ENCODE assay signal across 8 mouse cellular contexts in the genomic region with DNA sequence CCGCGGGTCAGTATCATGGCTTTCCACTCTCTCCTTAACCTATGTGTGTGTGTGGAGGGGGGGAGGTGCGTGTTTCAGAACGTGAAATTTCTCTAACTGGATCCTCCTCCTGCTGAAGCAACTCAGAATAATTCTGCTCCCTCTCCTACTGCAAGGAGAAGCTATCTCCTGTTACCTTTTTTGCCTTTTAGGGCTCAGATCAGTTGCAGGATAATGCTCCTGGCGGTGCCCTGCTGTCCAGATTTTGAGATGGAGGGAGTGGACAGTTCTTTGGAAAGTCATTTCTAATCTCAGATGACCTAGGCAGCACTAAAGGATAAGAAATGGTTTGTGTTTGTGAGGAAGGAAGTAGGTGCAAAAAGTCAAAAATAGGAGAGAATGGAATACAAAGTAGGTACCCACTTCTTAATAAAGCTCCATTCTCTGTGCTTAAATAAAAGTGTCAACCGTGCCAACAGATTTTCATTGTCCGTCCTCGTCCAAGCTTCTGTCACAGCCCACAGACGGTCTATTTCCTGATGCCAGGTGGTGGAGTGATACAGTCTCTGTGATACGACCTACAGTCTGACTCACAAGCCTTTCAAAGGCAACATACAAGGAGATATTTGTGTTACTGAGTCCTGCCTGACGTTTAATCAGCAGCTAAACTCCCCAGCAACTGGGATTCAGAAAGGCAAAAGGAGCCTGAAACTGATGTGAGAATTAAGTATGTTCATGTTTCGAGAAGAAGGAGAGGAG. TPM values are rescaled to one million over a fixed set of nuclear protein-coding genes. Genes with fewer than 3 reads are reported as not detected.
DNase-seq lines count a peak whose midpoint lies in the region; ATAC-seq and TF ChIP-seq lines count a peak whose summit lies in the region.

No protein-coding gene starts in this region.

- peak overlapping the region; percentile 61 for H3K4me3 ChIP-seq in limb, embryonic 14.5 days (replicated peaks; ENCODE audit: low read length)
- peak overlapping the region; percentile 48 for H3K4me3 ChIP-seq in stomach, postnatal 0 days (ENCODE audit: low read depth, low read length)

- no peaks in the 10 kb centered on the region for H3K9me3 ChIP-seq in limb, embryonic 14.5 days (ENCODE audit: control insufficient read depth, low read length)
- no peaks in the 10 kb centered on the region for H3K9me3 ChIP-seq in stomach, postnatal 0 days (ENCODE audit: control insufficient read depth, low read length)

- DNase-seq in left cerebral cortex, adult 11 months (ENCODE audit: low spot score): peak; percentile 60
- DNase-seq in left cerebral cortex, postnatal 4 days: no peak
- DNase-seq in cerebellum, adult 9-11 months: peak; percentile 76
- peak; percentile 28 to 37 for DNase-seq in frontal cortex, postnatal 25 days (ENCODE audit: low spot score in 2 of 2)
- DNase-seq in limb, embryonic 14.5 days (ENCODE audit: low spot score): no peak
- no peak for DNase-seq in stomach, postnatal 0 days (ENCODE audit: low spot score)
- DNase-seq in urinary bladder, postnatal 25 days (ENCODE audit: low spot score): no peak
- DNase-seq in gastrocnemius, adult 8-10 months (ENCODE audit: low spot score in 2 of 2): no peak

- no peak for TF ChIP-seq EP300 in stomach, postnatal 0 days (optimal IDR thresholded peaks at IDR 0.05)

- 32% methylated on average over 12 of the region's 12 CpGs for WGBS in limb, embryonic 14.5 days
- WGBS in stomach, postnatal 0 days: 26% methylated on average over 12 of the region's 12 CpGs

- no peak for ATAC-seq in limb, embryonic 14.5 days (ENCODE audit: low FRiP score, low read depth)
- ATAC-seq in stomach, postnatal 0 days (ENCODE audit: low FRiP score, low TSS enrichment): peak; percentile 64; the same call in 1 of the 2 replicates

- no peaks in the 10 kb centered on the region for H3K36me3 ChIP-seq in limb, embryonic 14.5 days (ENCODE audit: control insufficient read depth, insufficient read depth, low read length)
- H3K36me3 ChIP-seq in stomach, postnatal 0 days (ENCODE audit: control insufficient read depth, insufficient read depth, low read length): no peaks in the 10 kb centered on the region

- peak overlapping the region; percentile 70 for H3K9ac ChIP-seq in limb, embryonic 14.5 days (ENCODE audit: low read depth, low read length, severe bottlenecking)
- H3K9ac ChIP-seq in stomach, postnatal 0 days (ENCODE audit: low read length): peak overlapping the region; percentile 70

- peak overlapping the region; percentile 99 for H3K4me2 ChIP-seq in limb, embryonic 14.5 days (replicated peaks; ENCODE audit: low read depth, low read length, severe bottlenecking)
- H3K4me2 ChIP-seq in stomach, postnatal 0 days (replicated peaks; ENCODE audit: low read depth): peak overlapping the region; percentile 76

- TF ChIP-seq CTCF in stomach, postnatal 0 days (IDR thresholded peaks at IDR 0.05; ENCODE audit: low read depth): no peak

- no peaks in the 10 kb centered on the region for H3K4me1 ChIP-seq in limb, embryonic 14.5 days (ENCODE audit: control insufficient read depth, insufficient read depth, low read length)
- H3K4me1 ChIP-seq in stomach, postnatal 0 days (replicated peaks; ENCODE audit: control insufficient read depth, insufficient read depth): no peaks in the 10 kb centered on the region

- intact Hi-C loops in left cerebral cortex, postnatal 4 days (cut with DNase I): no loop called here

- no peak overlapping the region for H3K27ac ChIP-seq in limb, embryonic 14.5 days (replicated peaks; ENCODE audit: low read depth, low read length)
- peak overlapping the region; percentile 56; the same call in 1 of the 2 replicates for H3K27ac ChIP-seq in stomach, postnatal 0 days (replicated peaks)

- peaks cover 24% of the 10 kb centered on the region for H3K27me3 ChIP-seq in limb, embryonic 14.5 days (ENCODE audit: control insufficient read depth, insufficient read depth, low read length)
- H3K27me3 ChIP-seq in stomach, postnatal 0 days (ENCODE audit: control insufficient read depth, insufficient read depth, low read length): no peaks in the 10 kb centered on the region; the same call in 1 of the 2 replicates

- TF ChIP-seq POLR2A in limb, embryonic 14.5 days (IDR thresholded peaks at IDR 0.05; ENCODE audit: borderline replicate concordance, extremely low read depth, insufficient read depth, insufficient read length): no peak

RNA-seq across cellular contexts. Expression of gene Ephx4, which starts 1.6 kb away (rescaled TPM):
- 10 to 100 TPM; 15.4 to 15.7 TPM for total RNA-seq in left cerebral cortex, postnatal 4 days (2021)
- polyA plus RNA-seq in limb, embryonic 14.5 days (2012; rRNA removed): 2.4 and 2.8 TPM in 2 replicates
- polyA plus RNA-seq in limb, embryonic 14.5 days (2014; fragmentation: Nextera tagmentation; extraction: Ambion mirVana): 1.8 and 2.4 TPM in 2 replicates
- polyA plus RNA-seq in stomach, postnatal 0 days (2015; fragmentation: Nextera tagmentation; extraction: Ambion mirVana): 4.7 and 6.1 TPM in 2 replicates
- 1 to 10 TPM in 1 of 4 experiments, under 1 TPM in 3; 0.46 to 2.4 (median 0.65) TPM for total RNA-seq in gastrocnemius, adult 8-10 months (2022)

RNA-seq across cellular contexts. Expression of gene Lpcat2b, which starts 27.2 kb away (rescaled TPM):
- not detected for total RNA-seq in left cerebral cortex, postnatal 4 days (2021)
- polyA plus RNA-seq in limb, embryonic 14.5 days (2012; rRNA removed): not detected in 2 replicates
- polyA plus RNA-seq in limb, embryonic 14.5 days (2014; fragmentation: Nextera tagmentation; extraction: Ambion mirVana): not detected in 2 replicates
- not detected in 2 replicates for polyA plus RNA-seq in stomach, postnatal 0 days (2015; fragmentation: Nextera tagmentation; extraction: Ambion mirVana)
- total RNA-seq in gastrocnemius, adult 8-10 months (2022): not detected

RNA-seq across cellular contexts. Expression of gene Btbd8, which starts 33.7 kb away (rescaled TPM):
- 10 to 100 TPM; 61.9 to 64.8 TPM for total RNA-seq in left cerebral cortex, postnatal 4 days (2021)
- polyA plus RNA-seq in limb, embryonic 14.5 days (2012; rRNA removed): 5.5 and 6.3 TPM in 2 replicates
- 4.8 and 6.3 TPM in 2 replicates for polyA plus RNA-seq in limb, embryonic 14.5 days (2014; fragmentation: Nextera tagmentation; extraction: Ambion mirVana)
- 2.2 and 2.3 TPM in 2 replicates for polyA plus RNA-seq in stomach, postnatal 0 days (2015; fragmentation: Nextera tagmentation; extraction: Ambion mirVana)
- 1 to 10 TPM; 6.2 to 7.1 (median 6.5) TPM for total RNA-seq in gastrocnemius, adult 8-10 months (2022)

Comparison
In these comparisons a context has a peak if more than half of its experiments do, and no peak if none do; other contexts are left out.
1. DNase-seq: peak in left cerebral cortex, adult 11 months (single experiment), cerebellum, adult 9-11 months (single experiment) and frontal cortex, postnatal 25 days (2 of 2); none in left cerebral cortex, postnatal 4 days (single experiment), limb, embryonic 14.5 days (single experiment), stomach, postnatal 0 days (single experiment), urinary bladder, postnatal 25 days (single experiment) and gastrocnemius, adult 8-10 months (0 of 2).
2. RNA of gene Ephx4, which starts 1.6 kb away (total RNA-seq): 15.4 to 15.7 TPM in left cerebral cortex, postnatal 4 days; 0.46 to 2.4 TPM in gastrocnemius, adult 8-10 months; every median in the first group is over 4 times any median in the second.
3. RNA of gene Btbd8, which starts 33.7 kb away (total RNA-seq): 61.9 to 64.8 TPM in left cerebral cortex, postnatal 4 days; 6.2 to 7.1 TPM in gastrocnemius, adult 8-10 months; every median in the first group is over 4 times any median in the second.